Mouse (Mus musculus) NIH3T3 (cell line): Measurements from ENCODE around the gene Cxcl14.

Experiments used
- DNase-seq: peaks from one replicate; pipeline ENCODE4 v3.0.0-alpha.2; 2012; ENCODE audit warnings: low read depth

Cxcl14 gene

DNA sequence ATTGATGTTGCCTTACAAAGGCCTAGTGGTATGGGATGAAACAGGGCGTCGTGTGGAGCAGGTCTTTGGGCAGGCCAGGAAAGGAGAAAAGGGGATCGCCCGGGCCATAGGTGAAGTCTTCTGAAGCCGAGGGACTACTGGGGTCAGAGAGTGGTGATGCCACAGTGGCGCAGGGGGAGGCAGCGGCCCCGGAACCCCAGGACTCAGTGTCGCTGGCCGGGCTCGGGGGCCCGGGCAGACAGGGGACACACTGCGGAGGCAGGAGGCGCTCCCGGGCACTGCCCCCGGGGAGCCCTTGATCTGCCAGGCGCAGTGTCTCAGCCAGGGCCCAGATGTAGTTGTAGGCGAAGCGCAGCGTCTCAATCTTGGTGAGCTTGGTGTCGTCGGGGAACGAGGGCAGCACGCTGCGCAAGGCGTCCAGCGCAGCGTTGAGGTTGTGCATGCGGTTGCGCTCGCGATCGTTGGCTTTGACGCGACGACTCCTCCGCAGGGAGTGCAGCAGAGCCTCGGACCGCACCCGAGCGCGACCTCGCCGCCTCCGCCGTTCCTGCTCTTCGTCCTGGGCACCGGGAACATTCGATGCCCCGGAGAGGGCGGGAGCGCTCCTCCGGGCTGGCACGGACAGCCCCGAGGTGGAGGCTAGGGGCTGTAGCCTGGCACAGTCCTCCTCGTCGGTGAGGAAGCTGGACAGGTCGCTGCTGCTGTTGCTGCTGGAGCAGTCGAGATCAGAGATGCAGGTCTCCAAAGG lies 45.0 kb downstream of the Cxcl14 start:
- DNase-seq = no peak

DNA sequence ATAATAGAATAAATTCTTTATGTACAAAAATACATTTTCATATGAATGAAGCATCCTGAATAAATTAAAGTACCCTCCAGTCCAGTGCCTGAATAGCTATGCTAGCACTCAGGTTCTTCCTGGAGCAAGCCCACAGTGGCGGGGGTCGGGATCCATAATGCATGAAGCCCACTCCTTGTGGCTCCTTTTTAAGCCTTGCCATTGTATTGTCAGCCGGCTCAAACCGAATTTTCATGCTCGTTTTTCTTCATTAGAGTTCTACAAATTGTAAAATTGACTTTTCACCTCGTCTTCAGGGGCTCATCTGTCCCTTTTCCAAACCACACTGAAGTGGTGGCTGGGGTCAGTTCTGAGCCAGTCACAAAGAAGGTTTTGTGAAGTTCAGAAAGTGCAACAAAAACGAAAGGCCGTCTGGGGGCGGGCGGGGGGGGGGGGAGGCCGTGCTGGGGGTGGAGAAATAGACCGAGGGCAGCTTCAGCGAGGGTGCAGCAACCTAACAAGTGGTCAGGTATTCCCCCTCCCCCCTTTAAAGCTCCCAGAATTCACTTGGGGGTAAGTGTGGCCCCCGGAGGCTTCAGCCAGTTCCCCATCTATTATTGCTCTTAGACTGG lies 45.7 kb downstream of the Cxcl14 start:
- no peak for DNase-seq

DNA sequence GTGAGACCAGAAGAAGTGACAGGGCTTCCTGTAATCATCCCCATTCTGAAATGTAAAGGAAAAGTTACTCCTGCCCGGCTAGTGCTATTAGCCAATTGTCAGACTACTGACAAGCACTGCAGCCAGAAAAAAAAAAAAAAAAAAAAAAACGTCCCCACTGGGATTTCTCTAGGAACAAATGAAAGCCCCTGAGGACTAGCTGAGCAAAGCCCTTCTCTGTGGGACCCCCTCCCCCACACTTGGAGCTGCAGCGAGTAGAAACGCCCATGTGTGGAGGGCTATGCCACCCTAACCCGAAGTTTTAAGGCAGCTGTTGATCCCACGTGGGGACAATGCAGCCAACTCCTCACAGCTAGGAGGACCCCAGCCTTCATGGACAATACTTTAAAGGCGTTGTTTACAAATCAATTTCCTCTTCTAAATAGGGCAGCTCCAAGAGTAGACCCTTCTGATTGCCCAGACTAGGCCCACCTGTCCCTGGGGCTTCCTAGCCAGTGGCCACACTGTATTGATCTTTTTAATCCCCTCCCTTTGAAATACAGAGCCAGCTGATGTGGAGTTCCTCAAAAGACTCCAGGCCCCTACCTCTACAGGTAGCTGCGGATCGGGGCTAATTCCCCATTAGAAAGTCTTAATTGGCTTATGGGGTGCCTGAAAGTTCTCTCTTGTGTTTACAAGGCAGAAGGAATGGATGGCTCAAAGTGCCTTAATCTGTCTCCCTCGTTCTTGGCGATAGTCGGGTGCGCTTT lies 46.6 kb downstream of the Cxcl14 start:
- DNase-seq = no peak

DNA sequence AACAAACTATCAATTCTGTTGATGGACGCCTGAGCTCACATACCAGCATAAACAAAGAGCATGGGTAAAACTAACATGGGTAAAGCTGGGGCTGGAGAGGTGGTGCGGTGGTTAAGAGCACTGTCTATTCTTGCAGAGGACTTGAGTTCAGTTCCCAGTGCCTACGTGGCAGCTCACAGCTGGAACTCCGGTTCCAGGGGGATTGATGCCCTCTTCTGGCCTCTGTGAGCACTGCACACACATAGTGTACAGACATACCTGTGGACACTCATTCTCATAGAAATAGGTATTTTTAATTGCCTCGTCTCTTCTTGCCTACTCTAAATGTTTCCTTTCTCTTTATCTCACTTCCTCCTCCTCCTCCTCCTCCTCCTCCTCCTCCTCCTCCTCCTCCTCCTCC lies 53.2 kb downstream of the Cxcl14 start:
- DNase-seq = no peak

DNA sequence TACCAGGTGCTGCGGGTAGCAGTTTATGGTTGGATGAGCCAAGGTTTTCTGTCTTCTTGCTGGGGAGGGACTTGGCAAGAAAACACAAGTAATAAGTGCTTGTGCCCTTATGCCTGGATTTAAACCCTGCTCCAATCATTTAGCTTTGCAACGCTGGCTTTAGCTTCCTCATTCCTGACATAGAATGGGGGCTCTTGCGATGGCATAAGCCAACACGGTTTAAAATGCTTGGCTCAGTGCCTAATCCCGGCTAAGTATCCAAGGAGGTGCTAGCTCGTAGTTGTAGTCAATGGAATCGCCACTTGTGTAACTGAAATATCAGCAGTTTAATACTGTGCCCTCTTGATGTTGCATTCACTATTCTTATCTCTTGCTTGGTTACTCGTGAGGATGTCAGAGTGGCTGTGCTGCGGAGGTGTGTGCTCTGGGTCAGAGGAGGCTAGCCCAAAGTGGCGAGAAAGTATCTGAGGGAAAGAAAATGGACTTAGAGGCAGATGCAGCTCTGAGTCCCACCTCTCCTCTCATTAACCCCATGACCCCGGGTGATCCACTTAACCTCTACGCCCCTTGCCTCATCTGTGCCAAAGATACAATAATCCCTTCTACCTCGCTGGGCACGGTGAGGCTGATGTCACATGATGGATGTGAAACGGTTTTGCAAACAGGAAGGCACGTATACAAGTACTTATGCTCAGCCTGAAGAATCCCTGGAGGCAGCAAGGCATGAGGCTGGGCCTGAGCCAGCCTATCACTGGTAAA lies 56.2 kb downstream of the Cxcl14 start:
- no peak for DNase-seq
